Mouse (Mus musculus): ENCODE results near the gene Adra1b. TPM values are rescaled to one million over a fixed set of nuclear protein-coding genes. Genes with fewer than 3 reads are reported as not detected.

Gene Adra1b
- total RNA-seq, 1 experiment from 2014 or later: not detected

DNA sequence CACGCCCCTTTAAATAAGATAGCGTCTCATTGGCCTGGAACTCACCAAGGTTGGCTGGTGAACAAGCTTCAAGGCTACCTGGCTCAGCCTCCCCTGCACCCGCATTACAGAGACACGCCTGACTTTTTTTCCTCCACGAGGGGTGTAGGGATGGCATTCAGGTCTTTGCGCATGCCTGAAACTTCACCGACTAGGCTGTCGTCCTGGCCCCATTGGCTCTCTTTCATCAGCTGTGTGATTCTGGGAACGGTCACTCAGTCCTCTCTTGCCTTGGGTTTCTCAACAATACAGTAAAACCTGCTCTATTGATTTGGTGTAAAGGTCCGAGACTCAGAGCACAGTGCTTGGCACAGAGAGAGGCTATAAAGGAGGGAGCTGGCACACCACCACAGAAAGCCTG lies 2.3 kb upstream of the Adra1b start:
- no peak for ATAC-seq (ENCODE audit: extremely low read depth, insufficient number of reproducible peaks, low FRiP score, poor library complexity, severe bottlenecking)

DNA sequence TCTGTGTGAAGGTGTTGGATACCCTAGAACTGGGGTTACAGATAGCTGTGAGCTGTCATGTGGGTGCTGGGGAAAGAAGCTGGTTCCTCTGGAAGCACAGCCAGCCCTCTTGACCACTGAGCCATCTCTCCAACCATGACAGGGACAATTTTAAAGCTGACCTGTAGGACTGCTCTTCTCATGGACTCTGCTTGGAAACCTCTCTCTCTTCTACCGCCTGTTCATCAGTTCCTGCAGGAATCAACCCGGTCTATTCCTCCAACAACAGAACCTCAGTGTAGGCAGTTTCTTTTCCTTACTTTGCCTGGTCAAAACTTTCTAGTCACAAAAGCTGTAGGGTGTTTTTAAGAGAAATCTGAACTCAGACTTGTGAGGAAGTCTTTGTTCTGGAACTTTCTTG lies 1.3 kb downstream of the Adra1b start:
- no peak for ATAC-seq (ENCODE audit: extremely low read depth, insufficient number of reproducible peaks, low FRiP score, poor library complexity, severe bottlenecking)

DNA sequence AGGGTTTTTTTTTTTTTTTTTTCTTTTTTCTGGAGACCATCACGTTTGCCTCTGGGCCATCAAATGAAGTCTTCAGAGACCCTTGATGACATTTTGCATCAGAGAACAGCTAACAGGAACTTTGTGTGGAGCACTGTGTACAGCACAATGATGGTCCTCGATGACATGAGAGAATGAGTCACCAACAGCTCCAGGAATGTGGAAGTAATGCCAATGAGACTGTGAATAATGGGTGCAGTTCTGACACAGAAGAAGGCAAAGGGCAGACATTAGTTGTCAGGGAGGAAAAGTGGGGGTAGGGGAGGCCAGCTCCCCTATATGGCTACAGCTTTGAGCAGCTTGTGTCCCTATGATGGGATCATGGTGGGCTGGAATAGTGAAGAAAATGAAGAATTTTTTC lies 5.7 kb downstream of the Adra1b start:
- no peak for ATAC-seq (ENCODE audit: extremely low read depth, insufficient number of reproducible peaks, low FRiP score, poor library complexity, severe bottlenecking)

DNA sequence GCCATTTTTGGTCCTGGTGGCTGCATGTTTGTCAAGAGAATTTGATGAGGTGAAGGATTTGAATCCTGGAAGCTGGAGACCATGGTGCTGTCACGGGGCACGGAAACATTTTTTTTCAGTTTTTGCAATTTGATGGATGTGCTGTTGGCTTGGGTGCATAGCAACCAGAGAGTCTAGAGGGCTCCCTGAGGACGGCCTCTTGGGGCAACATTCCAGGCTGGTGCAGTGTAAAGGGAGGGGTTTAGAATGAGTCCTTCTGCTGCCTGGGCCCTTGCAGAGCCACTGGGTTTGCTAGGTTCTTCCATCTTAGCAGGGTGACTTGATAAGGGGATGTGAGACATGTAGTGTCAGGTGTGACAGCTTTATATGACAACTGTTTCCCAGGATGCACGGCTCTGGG lies 8.5 kb downstream of the Adra1b start:
- ATAC-seq (ENCODE audit: extremely low read depth, insufficient number of reproducible peaks, low FRiP score, poor library complexity, severe bottlenecking): no peak

DNA sequence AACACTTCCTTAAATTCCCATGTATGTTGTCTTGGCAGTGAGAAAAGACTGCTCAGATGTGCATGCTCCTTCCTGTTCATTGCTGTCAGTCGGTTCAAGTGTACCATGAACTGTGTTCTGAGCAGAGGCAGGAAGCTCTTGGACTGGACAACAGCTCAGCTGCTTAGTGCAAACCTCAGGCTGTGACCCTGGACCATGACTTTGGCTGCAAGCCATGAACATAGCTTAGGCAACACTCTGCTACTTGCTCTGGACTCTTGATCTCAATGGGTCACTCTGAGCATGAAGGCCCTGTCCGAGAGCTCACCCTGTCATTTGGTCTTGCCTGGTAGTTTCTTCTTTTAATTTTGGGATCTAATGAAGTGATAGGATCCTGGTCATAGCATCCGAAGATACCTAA lies 9.6 kb downstream of the Adra1b start:
- no peak for ATAC-seq (ENCODE audit: extremely low read depth, insufficient number of reproducible peaks, low FRiP score, poor library complexity, severe bottlenecking)

DNA sequence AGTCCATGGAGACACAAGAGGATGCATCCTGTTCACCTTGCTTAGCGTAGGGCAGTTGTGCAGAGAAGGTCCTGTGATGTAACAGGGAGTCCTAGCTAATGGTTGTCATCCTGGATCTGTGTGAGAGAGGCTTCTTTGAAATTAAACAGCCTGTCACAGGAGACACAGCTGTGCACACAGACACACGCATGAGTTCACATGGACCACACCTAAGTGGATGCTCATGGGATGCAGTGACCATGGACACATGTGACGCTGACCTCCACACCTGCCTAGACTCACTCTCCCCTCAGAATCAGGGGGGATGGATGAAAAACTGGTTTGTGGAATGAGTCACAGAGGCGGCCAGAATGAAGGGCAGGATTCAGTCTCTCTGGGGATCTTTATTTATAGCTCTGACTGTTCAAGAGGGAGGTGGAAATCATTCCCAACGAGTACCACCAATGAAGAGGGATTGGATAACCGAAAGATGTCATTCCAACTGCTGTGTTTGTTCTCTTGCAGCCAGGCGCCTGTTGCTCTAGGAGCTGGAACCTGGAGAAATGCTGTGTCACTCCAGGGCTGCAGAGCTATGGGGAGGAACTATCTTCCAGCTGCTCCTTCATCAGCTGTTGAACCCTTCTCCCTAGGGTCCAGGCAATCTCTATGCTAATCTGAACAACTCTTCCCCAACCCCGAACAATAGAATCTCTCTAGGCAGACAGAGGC lies 11.6 kb downstream of the Adra1b start:
- no peak for ATAC-seq (ENCODE audit: extremely low read depth, insufficient number of reproducible peaks, low FRiP score, poor library complexity, severe bottlenecking)

DNA sequence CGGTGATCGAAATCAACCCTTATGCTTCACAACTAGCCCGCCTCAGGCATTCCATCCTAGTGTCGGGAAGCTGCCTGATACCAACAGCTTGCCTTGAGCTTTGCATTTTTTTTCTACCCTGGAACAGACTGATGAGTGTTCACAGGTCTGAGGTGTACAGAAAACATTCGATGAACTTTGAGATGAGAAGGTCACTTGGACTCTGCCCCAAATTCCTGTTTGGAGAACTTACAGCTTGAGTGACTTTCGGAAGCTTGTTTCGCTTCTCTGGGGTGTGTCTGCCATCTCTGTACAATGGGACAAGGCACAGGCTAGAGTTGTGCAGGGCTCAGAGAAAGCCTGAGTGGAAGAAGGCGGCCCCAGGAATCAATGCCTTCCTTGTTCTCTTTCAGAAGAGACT lies 12.3 kb downstream of the Adra1b start:
- no peak for ATAC-seq (ENCODE audit: extremely low read depth, insufficient number of reproducible peaks, low FRiP score, poor library complexity, severe bottlenecking)

DNA sequence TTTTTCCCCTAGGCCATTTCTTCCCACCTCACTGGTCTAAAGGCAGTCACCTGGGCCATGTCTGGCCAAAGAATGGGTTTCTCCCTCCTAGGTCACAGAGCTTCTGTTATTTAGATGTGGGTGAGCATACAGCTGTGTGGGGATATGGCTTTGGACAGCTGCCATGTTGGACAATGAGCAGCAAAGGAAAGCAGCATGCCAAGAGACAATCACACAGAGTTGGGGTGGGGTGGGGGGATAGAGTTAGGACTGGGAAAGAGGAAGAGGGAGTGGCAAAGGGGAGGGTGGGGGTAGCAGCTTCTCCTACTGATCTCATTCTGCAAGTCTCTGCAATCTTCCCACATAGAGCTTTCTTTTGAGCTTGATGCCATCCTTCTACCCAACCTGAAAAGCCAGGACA lies 13.4 kb downstream of the Adra1b start:
- ATAC-seq (ENCODE audit: extremely low read depth, insufficient number of reproducible peaks, low FRiP score, poor library complexity, severe bottlenecking): no peak

DNA sequence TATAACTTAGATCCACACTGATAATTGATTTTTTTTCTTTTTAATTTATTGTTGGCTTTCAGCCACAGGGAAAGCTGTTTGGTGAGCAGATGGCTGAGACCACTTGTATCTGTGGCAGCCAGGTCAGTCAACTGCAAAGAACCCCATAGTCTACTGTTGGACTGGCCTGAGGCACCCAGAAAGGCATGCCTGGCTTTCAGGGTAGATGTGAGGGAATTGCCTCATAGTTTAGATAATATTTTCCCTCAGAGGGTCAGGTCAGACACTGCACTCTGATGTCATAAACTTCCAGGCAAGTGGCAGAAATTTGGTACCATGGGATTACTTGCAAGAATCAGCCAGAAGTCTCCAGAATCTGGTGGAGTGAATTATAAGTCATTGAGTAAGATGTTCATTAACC lies 16.5 kb downstream of the Adra1b start:
- ATAC-seq (ENCODE audit: extremely low read depth, insufficient number of reproducible peaks, low FRiP score, poor library complexity, severe bottlenecking): no peak

DNA sequence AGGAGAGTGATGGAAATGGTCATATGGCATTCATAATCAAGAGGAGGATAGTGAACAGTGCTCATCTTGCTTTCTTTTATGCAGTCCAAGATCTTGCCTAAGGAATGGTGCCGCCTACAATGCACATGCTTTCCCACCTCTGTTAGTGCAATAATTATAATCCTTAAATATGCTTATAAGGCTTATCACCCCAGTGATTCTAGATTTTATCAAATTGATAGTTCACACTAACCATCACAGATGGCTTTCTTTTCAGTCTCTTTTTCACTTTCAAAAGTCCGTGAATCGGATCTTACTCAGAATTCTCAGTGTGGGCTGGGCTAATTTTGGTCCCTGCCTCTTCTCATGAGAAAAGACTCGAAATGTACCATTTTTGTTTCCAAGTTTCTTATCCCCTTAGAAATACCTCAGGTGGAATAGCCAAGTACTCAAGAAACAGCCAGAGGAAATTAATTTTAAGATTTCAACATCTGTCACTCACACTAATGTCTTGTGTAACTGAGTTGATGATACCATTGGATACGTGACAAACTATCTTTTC lies 17.3 kb downstream of the Adra1b start:
- ATAC-seq (ENCODE audit: extremely low read depth, insufficient number of reproducible peaks, low FRiP score, poor library complexity, severe bottlenecking): no peak

DNA sequence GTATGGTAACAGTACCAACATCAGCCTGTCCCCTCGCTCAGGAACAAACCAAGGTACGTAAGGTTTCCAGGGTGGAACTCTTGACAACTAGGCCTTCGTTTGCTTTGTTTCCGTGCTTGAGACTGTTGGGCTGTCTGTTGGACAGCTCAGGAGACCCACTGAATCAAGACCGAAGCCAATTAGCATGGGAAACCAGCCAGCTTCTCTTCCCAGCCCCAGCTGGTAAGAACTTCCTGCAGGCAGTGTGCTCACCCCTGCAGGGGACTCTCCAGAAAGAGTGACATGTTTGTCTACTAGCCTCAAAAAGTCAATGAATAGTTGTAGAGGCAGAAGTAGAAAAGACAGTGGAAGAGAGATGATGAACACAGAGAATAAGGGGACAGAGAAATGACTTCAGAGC lies 23.8 kb downstream of the Adra1b start:
- ATAC-seq (ENCODE audit: extremely low read depth, insufficient number of reproducible peaks, low FRiP score, poor library complexity, severe bottlenecking): no peak

DNA sequence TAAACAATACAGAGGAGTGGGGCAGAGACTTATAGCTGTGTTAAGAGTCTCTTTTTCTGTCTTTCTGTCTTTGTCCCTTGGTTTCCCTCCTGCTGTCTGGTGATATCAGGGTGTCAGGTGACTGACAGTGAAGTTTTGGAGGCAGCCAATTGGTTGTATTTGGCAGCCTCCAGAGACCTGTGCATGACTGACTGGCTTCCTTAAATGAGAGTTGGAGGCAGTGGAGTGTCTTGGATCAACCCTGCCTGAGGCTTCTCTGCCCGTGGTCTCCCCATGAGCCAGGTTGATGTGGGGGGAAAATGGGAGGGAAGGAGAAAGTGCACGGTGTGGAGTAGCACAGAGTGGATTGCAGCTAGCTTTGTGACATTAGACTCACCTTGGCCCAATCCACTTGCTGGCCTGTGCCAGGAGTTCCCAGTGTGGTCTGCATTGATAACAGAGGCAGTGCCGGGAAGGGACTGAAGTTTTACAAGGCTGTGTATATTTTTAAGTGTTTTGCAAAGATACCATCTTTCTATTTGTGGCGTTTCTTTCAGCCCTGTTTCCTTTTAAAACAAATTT lies 33.2 kb downstream of the Adra1b start:
- no peak for ATAC-seq (ENCODE audit: extremely low read depth, insufficient number of reproducible peaks, low FRiP score, poor library complexity, severe bottlenecking)

DNA sequence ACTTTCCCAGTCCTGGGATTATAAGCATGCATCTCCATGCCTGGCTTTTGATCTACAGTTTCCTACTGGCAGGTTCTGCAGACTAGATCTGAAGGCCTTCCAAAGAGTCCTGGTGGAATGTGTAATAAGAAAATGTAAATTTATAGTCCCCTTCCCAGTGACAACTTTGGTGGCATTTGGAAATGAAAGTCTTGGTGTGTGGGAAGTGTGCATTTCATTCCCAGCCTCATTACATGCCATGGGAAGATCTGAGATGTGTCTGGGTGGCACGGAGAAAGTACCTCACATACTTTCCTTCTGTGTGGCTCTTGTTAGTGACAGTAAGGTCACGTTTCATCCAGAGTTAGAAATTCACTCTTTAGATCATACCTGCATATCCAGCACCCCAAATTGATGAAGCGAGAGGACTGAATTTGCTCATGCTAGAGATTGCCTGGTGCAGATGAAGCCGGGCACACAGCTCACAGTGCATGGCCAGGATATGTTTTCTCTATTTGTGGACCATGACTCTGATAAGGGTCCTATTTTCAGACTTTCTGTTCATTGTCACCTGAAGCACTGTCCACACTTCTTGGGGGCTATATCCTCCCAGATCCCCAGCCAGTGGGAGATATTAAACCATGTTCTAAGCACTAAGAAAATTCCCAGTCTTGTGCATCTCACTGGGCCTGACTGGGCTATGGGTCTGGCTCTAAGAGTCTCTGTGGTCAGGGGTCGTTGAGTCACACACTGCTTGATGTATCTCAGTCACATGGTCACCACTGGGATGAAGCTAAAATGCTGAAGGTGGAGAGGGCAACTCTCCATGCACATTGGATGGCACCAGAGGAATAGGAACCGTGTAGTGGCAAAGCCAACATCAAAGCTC lies 35.5 kb downstream of the Adra1b start:
- ATAC-seq (ENCODE audit: extremely low read depth, insufficient number of reproducible peaks, low FRiP score, poor library complexity, severe bottlenecking): no peak

DNA sequence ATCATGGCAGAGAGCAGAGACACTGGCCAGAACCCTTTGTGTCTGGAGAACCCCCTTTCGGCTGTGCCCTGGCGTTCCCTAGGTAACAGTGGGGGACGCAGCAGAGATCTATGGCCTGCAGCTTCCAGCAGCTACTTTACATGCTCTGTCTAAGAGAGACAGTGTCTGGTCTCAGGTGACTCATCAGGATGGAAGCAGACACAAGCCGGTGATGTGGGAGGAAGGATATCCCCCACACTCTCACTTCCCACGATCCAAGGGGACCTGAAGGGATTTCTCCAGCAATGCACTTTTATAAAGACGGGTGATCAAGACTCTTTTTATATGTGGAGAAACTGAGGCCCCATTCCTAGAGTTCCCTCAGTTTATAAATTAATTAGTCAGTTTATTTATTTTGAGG lies 48.0 kb downstream of the Adra1b start:
- ATAC-seq (ENCODE audit: extremely low read depth, insufficient number of reproducible peaks, low FRiP score, poor library complexity, severe bottlenecking): no peak

DNA sequence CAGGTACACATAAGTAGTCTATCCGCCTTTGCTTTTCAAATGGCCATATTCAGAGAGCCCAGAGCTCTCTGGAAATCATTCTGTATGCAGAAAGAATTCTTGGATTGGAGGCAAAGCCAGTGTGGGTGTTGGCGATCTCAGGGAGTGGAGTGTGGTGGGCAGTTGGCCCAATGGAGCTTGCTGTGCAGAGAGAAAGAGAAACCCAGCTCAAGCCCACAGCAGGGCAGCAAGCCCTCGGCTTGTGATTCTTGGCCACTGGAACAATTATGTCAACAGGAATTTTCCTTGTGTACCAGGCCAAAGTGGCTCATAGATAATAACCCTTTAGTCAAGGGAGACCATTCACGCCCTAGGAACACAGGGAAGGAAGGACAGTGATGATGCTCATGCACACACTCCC lies 53.0 kb downstream of the Adra1b start:
- no peak for ATAC-seq (ENCODE audit: extremely low read depth, insufficient number of reproducible peaks, low FRiP score, poor library complexity, severe bottlenecking)

DNA sequence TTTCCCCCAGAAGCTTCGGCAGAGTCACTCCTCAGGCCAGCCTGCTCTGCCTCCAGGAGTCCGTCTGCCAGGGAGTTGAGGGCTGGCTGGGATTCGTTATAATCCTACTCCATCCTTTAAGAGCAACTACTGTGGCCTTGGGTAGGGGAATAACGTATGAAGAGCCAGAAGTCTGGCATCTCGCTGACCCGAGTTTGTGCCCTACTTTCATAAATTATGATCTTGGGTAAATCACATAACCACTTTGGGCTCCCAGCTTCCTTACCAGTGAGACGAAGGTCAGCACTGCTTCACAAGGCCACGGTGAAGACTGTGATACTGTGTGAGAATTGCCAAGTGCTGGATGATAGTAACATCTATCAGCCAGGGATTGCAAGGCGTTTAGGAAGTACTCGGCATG lies 59.4 kb downstream of the Adra1b start:
- ATAC-seq (ENCODE audit: extremely low read depth, insufficient number of reproducible peaks, low FRiP score, poor library complexity, severe bottlenecking): no peak

DNA sequence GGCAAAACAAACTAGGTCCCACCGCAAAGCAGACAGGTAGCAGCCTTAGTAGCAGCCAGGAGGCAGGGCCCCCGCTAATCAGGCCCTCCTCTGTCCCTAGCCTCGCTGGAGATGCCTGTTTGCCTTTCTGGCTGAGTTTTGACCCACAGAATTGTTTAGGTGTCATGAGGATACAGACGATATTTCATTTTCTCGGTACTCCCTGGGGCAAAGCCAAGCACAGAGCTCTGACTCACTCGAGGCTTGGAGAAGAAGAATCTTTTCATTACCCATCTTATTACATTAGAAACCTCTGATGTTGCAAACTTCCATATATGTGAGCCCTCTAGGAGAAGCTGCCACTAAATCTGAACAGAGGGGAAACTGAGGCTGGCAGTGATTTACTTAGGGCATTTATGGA lies 60.5 kb downstream of the Adra1b start:
- ATAC-seq (ENCODE audit: extremely low read depth, insufficient number of reproducible peaks, low FRiP score, poor library complexity, severe bottlenecking): no peak

DNA sequence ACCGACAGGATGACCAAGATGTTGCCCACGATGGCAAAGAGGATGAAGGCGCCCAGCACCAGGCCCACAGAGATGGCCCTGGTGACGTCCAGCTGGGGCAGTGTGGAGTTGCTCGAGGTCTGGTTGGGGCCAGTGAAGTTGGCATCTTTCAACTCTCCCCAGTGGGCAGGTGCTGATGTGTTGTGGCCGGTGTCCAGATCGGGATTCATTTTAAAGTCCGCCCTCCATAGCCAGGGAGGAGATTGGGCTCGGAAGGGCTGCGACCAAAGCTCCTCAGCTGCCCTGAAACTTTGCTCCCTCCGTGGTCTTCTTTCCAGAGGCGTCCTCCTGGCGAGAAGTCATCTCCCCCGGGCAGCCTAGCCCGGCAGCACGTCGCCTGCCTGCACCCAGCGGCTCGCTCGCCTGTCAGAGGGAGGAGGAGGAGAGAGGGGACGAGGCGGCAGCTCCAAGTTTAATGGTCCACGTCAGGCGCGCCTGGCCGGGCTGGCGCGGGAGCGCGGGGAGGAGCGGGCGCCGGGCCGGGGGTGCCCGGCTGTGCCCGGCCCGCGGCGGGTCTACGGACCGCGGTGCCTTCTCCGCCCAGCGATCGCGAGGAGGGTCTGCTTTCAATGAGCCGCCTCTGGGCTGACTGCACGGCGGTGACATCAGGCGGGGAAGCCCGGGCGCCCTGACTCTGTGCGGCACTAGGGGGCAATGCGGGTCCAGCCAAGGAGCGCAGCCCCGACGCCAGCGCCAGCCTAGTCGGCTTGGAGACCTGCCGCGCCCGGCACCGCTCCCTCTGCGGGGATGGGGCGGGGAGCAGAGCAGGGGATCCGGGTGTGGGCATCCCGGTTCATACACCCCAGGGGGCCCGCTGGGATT lies 64.9 kb downstream of the Adra1b start:
- no peak for ATAC-seq (ENCODE audit: extremely low read depth, insufficient number of reproducible peaks, low FRiP score, poor library complexity, severe bottlenecking)

DNA sequence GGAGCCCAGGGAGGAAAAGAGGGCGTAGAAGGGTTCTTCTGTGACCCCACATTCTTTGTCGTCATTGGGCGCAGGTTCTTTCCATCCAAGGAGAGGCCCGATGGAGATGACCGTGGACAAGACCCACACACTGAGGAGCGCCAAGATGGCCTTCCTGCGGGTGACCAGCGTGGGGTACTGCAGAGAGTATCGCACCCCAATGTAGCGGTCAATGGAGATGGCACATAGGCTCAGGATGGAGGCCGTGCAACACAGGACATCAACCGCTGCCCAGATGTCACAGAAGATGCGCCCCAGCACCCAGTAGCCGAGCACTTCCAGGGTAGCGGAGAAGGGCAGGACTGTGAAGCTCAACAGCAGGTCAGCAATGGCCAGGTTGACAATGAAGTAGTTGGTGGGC lies 65.6 kb downstream of the Adra1b start:
- no peak for ATAC-seq (ENCODE audit: extremely low read depth, insufficient number of reproducible peaks, low FRiP score, poor library complexity, severe bottlenecking)

All from neutrophil, adult 5-6 weeks (primary cell).